Mouse (Mus musculus) heart, embryonic 14.5 days (tissue): ENCODE measurements around the gene Lgr6. TPM values are rescaled to one million over a fixed set of nuclear protein-coding genes. Genes with fewer than 3 reads are reported as not detected.

Experiments used
- ATAC-seq: fragments of 200-750 bp; cut with Nextera tagmentation; 2 replicates; pipeline ENCODE4 v1.8.0; 2017; ENCODE audit warnings: low read depth, moderate TSS enrichment; ENCODE audit not compliant: insufficient number of reproducible peaks, insufficient read depth, low FRiP score
- H3K27ac ChIP-seq, 2 experiments: fragments of 200-500 bp in 1 of 2; fragments of 300-500 bp in 1 of 2; sonication (generic) in 1 of 2; replicated peaks in 1 of 2; 2 replicates each; pipeline ENCODE4 v1.5.1; 2012 to 2014; ENCODE audit warnings: low read depth in 2 of 2, low read length in 2 of 2, control low read depth in 1 of 2, mild to moderate bottlenecking in 1 of 2, mixed read lengths in 1 of 2; ENCODE audit not compliant: control insufficient read depth in 1 of 2, insufficient read depth in 1 of 2
- H3K27me3 ChIP-seq: fragments of 300-500 bp; sonication (generic); 2 replicates; pipeline ENCODE4 v1.6.1; 2014; ENCODE audit warnings: mild to moderate bottlenecking, low read length, control low read depth; ENCODE audit not compliant: control insufficient read depth, insufficient read depth
- H3K36me3 ChIP-seq: fragments of 300-500 bp; sonication (generic); 2 replicates; pipeline ENCODE4 v1.6.1; 2014; ENCODE audit warnings: mild to moderate bottlenecking, control low read depth, low read length, mixed read lengths; ENCODE audit not compliant: control insufficient read depth, insufficient read depth
- H3K4me1 ChIP-seq, 2 experiments: fragments of 200-500 bp in 1 of 2; fragments of 300-500 bp in 1 of 2; sonication (generic) in 1 of 2; 2 replicates each; pipeline ENCODE4 v1.6.1; 2012 to 2014; ENCODE audit warnings: low read length in 2 of 2, control low read depth in 1 of 2, mixed read lengths in 1 of 2; ENCODE audit not compliant: control insufficient read depth in 2 of 2, insufficient read depth in 2 of 2
- H3K4me2 ChIP-seq: fragments of 300-500 bp; sonication (generic); 2 replicates; pipeline ENCODE4 v1.6.1; 2014; ENCODE audit warnings: mild to moderate bottlenecking, low read length
- H3K4me3 ChIP-seq, 2 experiments: fragments of 200-500 bp in 1 of 2; fragments of 300-500 bp in 1 of 2; sonication (generic) in 1 of 2; 2 replicates each; pipeline ENCODE4 v1.5.1; 2012 to 2014; ENCODE audit warnings: low read length in 2 of 2, mild to moderate bottlenecking in 2 of 2, control low read depth in 1 of 2, low read depth in 1 of 2, moderate library complexity in 1 of 2; ENCODE audit not compliant: control insufficient read depth in 1 of 2, insufficient read depth in 1 of 2
- H3K9ac ChIP-seq: fragments of 300-500 bp; sonication (generic); 2 replicates; pipeline ENCODE4 v1.6.1; 2014; ENCODE audit warnings: mild to moderate bottlenecking, low read length
- H3K9me3 ChIP-seq: fragments of 300-500 bp; sonication (generic); 2 replicates; pipeline ENCODE4 v1.6.1; 2016; ENCODE audit warnings: low read length, control low read depth; ENCODE audit not compliant: control insufficient read depth
- WGBS: fragments of 180-500 bp; shearing (Covaris S2); extraction: QIAGEN DNeasy Blood & Tissue Kit; methylation state at CpG from one replicate; pipeline ENCODE4 v1.1.7; 2014; 5-methylcytosine and 5-hydroxymethylcytosine counted together
- polyA plus RNA-seq: library from polyadenylated mRNA; unstranded; fragments of >200 nt; fragmentation: Nextera tagmentation; extraction: Ambion mirVana; gene quantifications from 2 replicates; pipeline ENCODE4 v1.2.1, GENCODE M21; 2014

The Lgr6 gene
- polyA plus RNA-seq, 1 experiment from 2014 or later: 2.5 TPM

GRCm38 (mm10) chr1:135108611-135109010 lies 3.5 kb upstream of the Lgr6 start:
- ATAC-seq: no peak
- 48% methylated on average over 6 of the region's 6 CpGs for WGBS
- no peak overlapping the region for H3K9ac ChIP-seq
- H3K4me1 ChIP-seq: peaks cover 7 to 11% of the 10 kb centered on the region in 2 experiments
- H3K4me3 ChIP-seq: no peak overlapping the region
- H3K9me3 ChIP-seq: no peaks in the 10 kb centered on the region
- peaks cover 47% of the 10 kb centered on the region for H3K27me3 ChIP-seq
- H3K27ac ChIP-seq: no peak overlapping the region
- no peaks in the 10 kb centered on the region for H3K36me3 ChIP-seq
- no peak overlapping the region for H3K4me2 ChIP-seq

- Histone ChIP-seq H3K4me1 (peaks cover 5 to 11% of the 10 kb centered on the region in 2 experiments; a peak in 3 of 4 replicates), H3K36me3 (no peaks in the 10 kb centered on the region), H3K9ac (no peak overlapping the region), H3K4me2 (peak overlapping the region; percentile 77), H3K9me3 (no peaks in the 10 kb centered on the region), H3K4me3 (peak overlapping the region in 1 of 2 experiments; percentile 47; a peak in 1 of 4 replicates), H3K27me3 (peaks cover 74% of the 10 kb centered on the region), H3K27ac (no peak overlapping the region)
- 2% methylated on average over 8 of the region's 8 CpGs for WGBS
- ATAC-seq: no peak
Observed at GRCm38 (mm10) chr1:135105951-135106350, 875 bp upstream of the Lgr6 start.

GRCm38 (mm10) chr1:135100400-135100799 lies 4.7 kb downstream of the Lgr6 start:
- H3K4me2 ChIP-seq: no peak overlapping the region
- no peak for ATAC-seq
- H3K4me1 ChIP-seq: peaks cover 21 to 33% of the 10 kb centered on the region in 2 experiments
- H3K27me3 ChIP-seq: peaks cover 77% of the 10 kb centered on the region
- 59% methylated on average over 7 of the region's 7 CpGs for WGBS
- no peaks in the 10 kb centered on the region for H3K9me3 ChIP-seq
- H3K36me3 ChIP-seq: no peaks in the 10 kb centered on the region
- H3K9ac ChIP-seq: no peak overlapping the region
- H3K4me3 ChIP-seq: no peak overlapping the region
- no peak overlapping the region for H3K27ac ChIP-seq

- Histone ChIP-seq H3K27ac (no peak overlapping the region), H3K4me3 (no peak overlapping the region), H3K9me3 (no peaks in the 10 kb centered on the region), H3K9ac (no peak overlapping the region), H3K4me1 (peaks cover 30 to 37% of the 10 kb centered on the region in 2 experiments), H3K36me3 (no peaks in the 10 kb centered on the region), H3K4me2 (no peak overlapping the region), H3K27me3 (peaks cover 58% of the 10 kb centered on the region)
- no peak for ATAC-seq
- WGBS: 80% methylated on average over 7 of the region's 7 CpGs
Observed at GRCm38 (mm10) chr1:135098441-135098840, 6.6 kb downstream of the Lgr6 start.

- Histone ChIP-seq H3K27me3 (peaks cover 48% of the 10 kb centered on the region), H3K9ac (no peak overlapping the region), H3K9me3 (no peaks in the 10 kb centered on the region), H3K4me1 (peaks cover 30 to 37% of the 10 kb centered on the region in 2 experiments), H3K36me3 (no peaks in the 10 kb centered on the region), H3K27ac (no peak overlapping the region), H3K4me3 (no peak overlapping the region), H3K4me2 (no peak overlapping the region)
- 93% methylated on average over 6 of the region's 6 CpGs for WGBS
- ATAC-seq: no peak
Observed at GRCm38 (mm10) chr1:135097441-135097840, 7.6 kb downstream of the Lgr6 start.

GRCm38 (mm10) chr1:135096312-135096711 lies 8.8 kb downstream of the Lgr6 start:
- ATAC-seq: no peak
- no peak overlapping the region for H3K4me3 ChIP-seq
- no peak overlapping the region for H3K4me2 ChIP-seq
- peaks cover 30 to 37% of the 10 kb centered on the region in 2 experiments for H3K4me1 ChIP-seq
- no peak overlapping the region for H3K27ac ChIP-seq
- no peak overlapping the region for H3K9ac ChIP-seq
- H3K27me3 ChIP-seq: peaks cover 37% of the 10 kb centered on the region
- H3K9me3 ChIP-seq: no peaks in the 10 kb centered on the region
- WGBS: 68% methylated on average over 11 of the region's 11 CpGs
- no peaks in the 10 kb centered on the region for H3K36me3 ChIP-seq

GRCm38 (mm10) chr1:135095189-135095588 lies 9.9 kb downstream of the Lgr6 start:
- 3% methylated on average over 7 of the region's 7 CpGs for WGBS
- peaks cover 30 to 37% of the 10 kb centered on the region in 2 experiments for H3K4me1 ChIP-seq
- H3K27me3 ChIP-seq: peaks cover 27% of the 10 kb centered on the region
- no peak; the same call in 1 of the 2 replicates for ATAC-seq
- no peaks in the 10 kb centered on the region for H3K36me3 ChIP-seq
- H3K27ac ChIP-seq: no peak overlapping the region
- no peaks in the 10 kb centered on the region for H3K9me3 ChIP-seq
- no peak overlapping the region for H3K4me3 ChIP-seq
- no peak overlapping the region for H3K4me2 ChIP-seq
- H3K9ac ChIP-seq: no peak overlapping the region

- H3K36me3 ChIP-seq: no peaks in the 10 kb centered on the region
- no peaks in the 10 kb centered on the region for H3K9me3 ChIP-seq
- H3K4me2 ChIP-seq: no peak overlapping the region
- H3K27ac ChIP-seq: no peak overlapping the region
- ATAC-seq: no peak
- peaks cover 30 to 37% of the 10 kb centered on the region in 2 experiments for H3K4me1 ChIP-seq
- H3K27me3 ChIP-seq: peaks cover 29% of the 10 kb centered on the region
- no peak overlapping the region for H3K9ac ChIP-seq
- no peak overlapping the region for H3K4me3 ChIP-seq
- WGBS: 49% methylated on average over 7 of the region's 7 CpGs
Observed at GRCm38 (mm10) chr1:135094723-135095122, 10.4 kb downstream of the Lgr6 start.
